Comparison of ENCODE assay signal across 9 mouse cellular contexts in genomic region chr6:128836955-128837334, GRCm38 (mm10). TPM values are rescaled to one million over a fixed set of nuclear protein-coding genes. Genes with fewer than 3 reads are reported as not detected.
A peak's percentile ranks its signal among the peaks of the same experiment; 100 is the strongest.
DNase-seq lines count a peak whose midpoint lies in the region; ATAC-seq and TF ChIP-seq lines count a peak whose summit lies in the region.
"Had no signal": no experiment of that assay in that cellular context is flagged by ENCODE, and none has a peak within 500 bp of the region (broad histone marks: within the 10 kb centered on the region; RNA-seq: fewer than 3 reads in every experiment).

No protein-coding gene starts in this region.

- DNase-seq in CD4-positive, CD25-positive, alpha-beta regulatory T cell, adult 2 months (ENCODE audit: low read depth, low spot score), result peak; percentile 44
- DNase-seq in lung, postnatal 10 days, result no peak
- DNase-seq in urinary bladder, postnatal 36 days (ENCODE audit: low spot score in 2 of 2), result no peak
- DNase-seq in T-cell, adult 2 months (ENCODE audit: low spot score), result no peak

- H3K4me3 ChIP-seq in lung, embryonic 16.5 days (ENCODE audit: low read length), result no peak overlapping the region
- no peak overlapping the region for H3K4me3 ChIP-seq in intestine, postnatal 0 days (ENCODE audit: low read depth, low read length)
- H3K4me3 ChIP-seq in neural tube, embryonic 14.5 days (ENCODE audit: low read depth, low read length), result peak overlapping the region; percentile 55

- no peaks in the 10 kb centered on the region for H3K36me3 ChIP-seq in lung, embryonic 16.5 days (ENCODE audit: control insufficient read depth, insufficient read depth, low read length)
- no peaks in the 10 kb centered on the region for H3K36me3 ChIP-seq in intestine, postnatal 0 days (ENCODE audit: control insufficient read depth, insufficient read depth)
- no peaks in the 10 kb centered on the region for H3K36me3 ChIP-seq in neural tube, embryonic 14.5 days (ENCODE audit: control insufficient read depth, insufficient read depth, low read length)

- TF ChIP-seq CTCF in intestine, postnatal 0 days (IDR thresholded peaks at IDR 0.05; ENCODE audit: low read depth), result no peak

- peak overlapping the region; percentile 51; the same call in 1 of the 2 replicates for H3K4me2 ChIP-seq in lung, embryonic 16.5 days (ENCODE audit: low read depth, low read length)
- H3K4me2 ChIP-seq in intestine, postnatal 0 days (replicated peaks; ENCODE audit: low read depth), result peak overlapping the region; percentile 76; the same call in 1 of the 2 replicates
- peak overlapping the region; percentile 47; the same call in 1 of the 2 replicates for H3K4me2 ChIP-seq in neural tube, embryonic 14.5 days (ENCODE audit: low read depth, low read length)

- H3K9me3 ChIP-seq in lung, embryonic 16.5 days (ENCODE audit: control insufficient read depth, low read length), result no peaks in the 10 kb centered on the region
- H3K9me3 ChIP-seq in intestine, postnatal 0 days (ENCODE audit: control insufficient read depth), result no peaks in the 10 kb centered on the region
- H3K9me3 ChIP-seq in neural tube, embryonic 14.5 days (ENCODE audit: control insufficient read depth, low read length), result no peaks in the 10 kb centered on the region

- H3K4me1 ChIP-seq in lung, embryonic 16.5 days (replicated peaks; ENCODE audit: control insufficient read depth, insufficient read depth, low read length), result peaks cover 20% of the 10 kb centered on the region
- no peaks in the 10 kb centered on the region for H3K4me1 ChIP-seq in intestine, postnatal 0 days (replicated peaks; ENCODE audit: control insufficient read depth, insufficient read depth, low read length)
- H3K4me1 ChIP-seq in neural tube, embryonic 14.5 days (ENCODE audit: control insufficient read depth, insufficient read depth, low read length), result no peaks in the 10 kb centered on the region

- no peak overlapping the region for H3K9ac ChIP-seq in lung, embryonic 16.5 days (ENCODE audit: low read length)
- 0 out of 2 replicates have a peak overlapping the region, but pooled peaks have one; percentile 43 for H3K9ac ChIP-seq in intestine, postnatal 0 days (ENCODE audit: low read depth, low read length)
- 0 out of 2 replicates have a peak overlapping the region, but pooled peaks have one; percentile 9 for H3K9ac ChIP-seq in neural tube, embryonic 14.5 days (replicated peaks; ENCODE audit: low read depth, low read length)

- no peaks in the 10 kb centered on the region for H3K27me3 ChIP-seq in lung, embryonic 16.5 days (ENCODE audit: control insufficient read depth, insufficient read depth, low read depth, low read length)
- no peaks in the 10 kb centered on the region for H3K27me3 ChIP-seq in intestine, postnatal 0 days (replicated peaks; ENCODE audit: control insufficient read depth, insufficient read depth, low read length)
- H3K27me3 ChIP-seq in neural tube, embryonic 14.5 days (ENCODE audit: control insufficient read depth, insufficient read depth, low read length), result no peaks in the 10 kb centered on the region

- no peak overlapping the region for H3K27ac ChIP-seq in lung, embryonic 16.5 days (ENCODE audit: low read length)
- H3K27ac ChIP-seq in intestine, postnatal 0 days (ENCODE audit: low read depth, low read length), result no peak overlapping the region
- peak overlapping the region; percentile 70; the same call in 1 of the 2 replicates for H3K27ac ChIP-seq in neural tube, embryonic 14.5 days (ENCODE audit: low read depth, low read length)

- 85% methylated on average over 6 of the region's 6 CpGs for WGBS in lung, embryonic 16.5 days
- 84% methylated on average over 6 of the region's 6 CpGs for WGBS in intestine, postnatal 0 days
- WGBS in neural tube, embryonic 14.5 days, result 86% methylated on average over 6 of the region's 6 CpGs

- ATAC-seq in CD4-positive, CD25-positive, alpha-beta regulatory T cell, adult 4 months, result no peak
- ATAC-seq in lung, embryonic 16.5 days (ENCODE audit: low read depth), result no peak
- ATAC-seq in intestine, postnatal 0 days, result no peak
- no peak for ATAC-seq in neural tube, embryonic 14.5 days (ENCODE audit: low read depth)

RNA-seq across cellular contexts. Expression of gene Klrb1b, which starts 10.8 kb away (rescaled TPM):
- polyA plus RNA-seq in CD4-positive, CD25-positive, alpha-beta regulatory T cell, adult 4 months (2017; shearing (Covaris generic)), result not detected
- 0.29 and 0.33 TPM in 2 replicates for polyA plus RNA-seq in lung, embryonic 16.5 days (2015; fragmentation: Nextera tagmentation; extraction: Ambion mirVana)
- 0.35 and 0.80 TPM in 2 replicates for polyA plus RNA-seq in intestine, postnatal 0 days (2015; fragmentation: Nextera tagmentation; extraction: Ambion mirVana)
- polyA plus RNA-seq in neural tube, embryonic 14.5 days (2014; fragmentation: Nextera tagmentation; extraction: Ambion mirVana), result not detected in 2 replicates
- polyA plus RNA-seq: cortical plate, adult 2 months had no signal

RNA-seq across cellular contexts. Expression of gene Gm44511, which starts 10.8 kb away (rescaled TPM):
- polyA plus RNA-seq in CD4-positive, CD25-positive, alpha-beta regulatory T cell, adult 4 months (2017; shearing (Covaris generic)), result not detected
- polyA plus RNA-seq in lung, embryonic 16.5 days (2015; fragmentation: Nextera tagmentation; extraction: Ambion mirVana), result not detected in 2 replicates
- polyA plus RNA-seq in intestine, postnatal 0 days (2015; fragmentation: Nextera tagmentation; extraction: Ambion mirVana), result 0.25 TPM in 1 of 2 replicates, not detected in the other
- polyA plus RNA-seq in neural tube, embryonic 14.5 days (2014; fragmentation: Nextera tagmentation; extraction: Ambion mirVana), result not detected in 2 replicates
- polyA plus RNA-seq: cortical plate, adult 2 months had no signal

RNA-seq across cellular contexts. Expression of gene Klrb1c, which starts 47.9 kb away (rescaled TPM):
- 1 to 10 TPM; 2.5 to 3.5 TPM for polyA plus RNA-seq in CD4-positive, CD25-positive, alpha-beta regulatory T cell, adult 4 months (2017; shearing (Covaris generic))
- polyA plus RNA-seq in lung, embryonic 16.5 days (2015; fragmentation: Nextera tagmentation; extraction: Ambion mirVana), result 0.25 and 0.33 TPM in 2 replicates
- polyA plus RNA-seq in intestine, postnatal 0 days (2015; fragmentation: Nextera tagmentation; extraction: Ambion mirVana), result 0.21 and 0.27 TPM in 2 replicates
- polyA plus RNA-seq in neural tube, embryonic 14.5 days (2014; fragmentation: Nextera tagmentation; extraction: Ambion mirVana), result not detected in 2 replicates

RNA-seq across cellular contexts. Expression of gene Clec2i, which starts 50.4 kb away (rescaled TPM):
- 100 to 1,000 TPM in 1 of 2 experiments, 10 to 100 TPM in 1; 98.3 to 104 TPM for polyA plus RNA-seq in CD4-positive, CD25-positive, alpha-beta regulatory T cell, adult 4 months (2017; shearing (Covaris generic))
- 0.23 and 0.36 TPM in 2 replicates for polyA plus RNA-seq in lung, embryonic 16.5 days (2015; fragmentation: Nextera tagmentation; extraction: Ambion mirVana)
- polyA plus RNA-seq in intestine, postnatal 0 days (2015; fragmentation: Nextera tagmentation; extraction: Ambion mirVana), result 0.18 and 0.21 TPM in 2 replicates
- not detected in 2 replicates for polyA plus RNA-seq in neural tube, embryonic 14.5 days (2014; fragmentation: Nextera tagmentation; extraction: Ambion mirVana)
- polyA plus RNA-seq: cortical plate, adult 2 months had no signal

RNA-seq across cellular contexts. Expression of gene BC035044, which starts 54.0 kb away (rescaled TPM):
- 1 to 10 TPM; 2.1 to 3.6 TPM for polyA plus RNA-seq in CD4-positive, CD25-positive, alpha-beta regulatory T cell, adult 4 months (2017; shearing (Covaris generic))
- 0.79 and 0.87 TPM in 2 replicates for polyA plus RNA-seq in lung, embryonic 16.5 days (2015; fragmentation: Nextera tagmentation; extraction: Ambion mirVana)
- 1.2 and 1.4 TPM in 2 replicates for polyA plus RNA-seq in intestine, postnatal 0 days (2015; fragmentation: Nextera tagmentation; extraction: Ambion mirVana)
- 0.50 TPM in 2 replicates for polyA plus RNA-seq in neural tube, embryonic 14.5 days (2014; fragmentation: Nextera tagmentation; extraction: Ambion mirVana)
